Comparison of ENCODE assay signal across 24 mouse cellular contexts in the genomic region with DNA sequence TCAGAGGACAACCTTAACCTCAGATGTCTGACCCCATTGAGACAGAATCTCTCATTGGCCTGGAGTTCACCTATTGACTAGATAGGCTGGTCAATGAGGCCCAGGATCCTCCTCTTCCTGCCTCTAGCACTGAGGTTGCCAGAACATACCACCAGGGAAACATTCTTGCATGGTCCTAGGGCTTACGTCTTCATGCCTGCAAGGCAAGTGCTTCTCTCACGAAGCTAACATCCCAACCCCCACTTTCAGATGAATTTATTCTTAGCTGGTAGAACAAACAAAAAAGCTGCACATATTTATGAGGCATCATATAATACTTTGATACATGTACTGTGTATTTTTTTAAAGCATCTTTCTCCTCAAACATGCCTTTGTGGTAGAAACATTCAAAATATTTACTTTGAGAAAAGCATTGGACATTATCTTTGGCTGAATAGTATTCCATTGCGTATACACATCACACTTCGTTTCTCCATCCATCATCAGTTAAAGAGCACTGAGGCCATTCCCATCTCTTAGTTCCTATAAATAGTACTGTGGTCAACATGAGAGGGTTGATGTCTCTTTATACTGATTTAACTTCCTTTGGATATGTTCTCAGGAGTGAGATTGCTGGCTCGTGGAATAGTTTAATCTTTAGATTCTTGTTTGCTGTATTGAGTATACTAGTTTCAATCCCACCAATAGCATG.
"Had no signal": no experiment of that assay in that cellular context is flagged by ENCODE, and none has a peak within 500 bp of the region (broad histone marks: within the 10 kb centered on the region; RNA-seq: fewer than 3 reads in every experiment).

No protein-coding gene starts in this region.

- DNase-seq: gastrocnemius, adult 2 months; gastrocnemius, postnatal 10 days; gastrocnemius, postnatal 25 days; heart, adult 18-20 months; heart, postnatal 10 days; heart, postnatal 4 days; kidney, adult 18-20 months; kidney, adult 8-10 months; kidney, postnatal 10 days; kidney, postnatal 25 days; kidney, postnatal 4 days had no signal

- H3K9me3 ChIP-seq: heart, embryonic 10.5 days; heart, embryonic 12.5 days; hindbrain, embryonic 10.5 days; hindbrain, embryonic 12.5 days; intestine, embryonic 15.5 days; limb, embryonic 10.5 days; limb, embryonic 12.5 days had no signal

- H3K9ac ChIP-seq: heart, embryonic 12.5 days; hindbrain, embryonic 12.5 days; hindbrain, embryonic 14.5 days; intestine, embryonic 15.5 days; limb, embryonic 12.5 days had no signal

- H3K4me3 ChIP-seq: gastrocnemius, adult 2 months; heart, embryonic 10.5 days; heart, embryonic 12.5 days; hindbrain, embryonic 10.5 days; hindbrain, embryonic 12.5 days; intestine, embryonic 15.5 days; layer of hippocampus, adult 2 months; left cerebral cortex, adult 2 months; limb, embryonic 10.5 days; limb, embryonic 12.5 days had no signal

- H3K27ac ChIP-seq: gastrocnemius, adult 2 months; heart, embryonic 10.5 days; hindbrain, embryonic 10.5 days; hindbrain, embryonic 12.5 days; hindbrain, embryonic 14.5 days; intestine, embryonic 15.5 days; layer of hippocampus, adult 2 months; left cerebral cortex, adult 2 months; limb, embryonic 10.5 days; limb, embryonic 12.5 days had no signal

- H3K27me3 ChIP-seq: heart, embryonic 12.5 days; hindbrain, embryonic 12.5 days; intestine, embryonic 15.5 days; limb, embryonic 12.5 days had no signal

- H3K36me3 ChIP-seq: heart, embryonic 10.5 days; heart, embryonic 12.5 days; hindbrain, embryonic 10.5 days; hindbrain, embryonic 12.5 days; intestine, embryonic 15.5 days; limb, embryonic 10.5 days; limb, embryonic 12.5 days had no signal

- H3K4me1 ChIP-seq: intestine, embryonic 15.5 days; limb, embryonic 12.5 days had no signal

- ATAC-seq: hindbrain, embryonic 16.5 days; inflammation-experienced regulatory T-cells, adult 6 months; intestine, embryonic 15.5 days; intestine, postnatal 0 days had no signal

- H3K4me2 ChIP-seq: heart, embryonic 12.5 days; hindbrain, embryonic 12.5 days; hindbrain, embryonic 14.5 days; intestine, embryonic 15.5 days; limb, embryonic 12.5 days had no signal
